Mouse (Mus musculus): Measurements from ENCODE around the gene Tmem98. TPM values are rescaled to one million over a fixed set of nuclear protein-coding genes. Genes with fewer than 3 reads are reported as not detected.
A peak's percentile ranks its signal among the peaks of the same experiment; 100 is the strongest.

The Tmem98 gene
- polyA plus RNA-seq, 1 experiment from 2014 or later = 55.4 TPM

GRCm38 (mm10) chr11:80778157-80778556 lies 31.8 kb upstream of the Tmem98 start:
- WGBS = 64% methylated on average over 6 of the region's 6 CpGs
- Histone ChIP-seq H3K27ac (no peak overlapping the region), H3K36me3 (no peaks in the 10 kb centered on the region), H3K9ac (no peak overlapping the region), H3K4me1 (0 out of 2 replicates have a peak, but pooled peaks cover 6% of the 10 kb centered on the region), H3K27me3 (replicated peaks) (0 out of 2 replicates have a peak, but pooled peaks cover 6% of the 10 kb centered on the region), H3K4me3 (no peak overlapping the region), H3K9me3 (no peaks in the 10 kb centered on the region), H3K4me2 (replicated peaks) (no peak overlapping the region)
- ATAC-seq (ENCODE audit: low FRiP score, low read depth) = no peak

- Histone ChIP-seq H3K27me3 (replicated peaks) (0 out of 2 replicates have a peak, but pooled peaks cover 6% of the 10 kb centered on the region), H3K4me3 (peak overlapping the region; percentile 69), H3K4me1 (0 out of 2 replicates have a peak, but pooled peaks cover 6% of the 10 kb centered on the region), H3K27ac (no peak overlapping the region), H3K36me3 (no peaks in the 10 kb centered on the region), H3K9me3 (no peaks in the 10 kb centered on the region), H3K9ac (peak overlapping the region; percentile 65; the same call in 1 of the 2 replicates), H3K4me2 (replicated peaks) (peak overlapping the region; percentile 80)
- no peak for ATAC-seq (ENCODE audit: low FRiP score, low read depth)
- WGBS = 3% methylated on average over 18 of the region's 18 CpGs
Measured at GRCm38 (mm10) chr11:80778916-80779526, 31.0 kb upstream of the Tmem98 start.

GRCm38 (mm10) chr11:80779527-80780344 lies 30.2 kb upstream of the Tmem98 start, which contains the start of gene Myo1d:
TSS of gene Myo1d (minus strand) at chr11:80780025.
- H3K27ac ChIP-seq = no peak within 1 kb of the TSS
- H3K9ac ChIP-seq = peak within 1 kb of the TSS; percentile 65
- WGBS = under 1% methylated on average over 76 of the region's 87 CpGs

GRCm38 (mm10) chr11:80781535-80781934 lies 28.4 kb upstream of the Tmem98 start:
- Histone ChIP-seq H3K4me3 (no peak overlapping the region), H3K4me1 (0 out of 2 replicates have a peak, but pooled peaks cover 6% of the 10 kb centered on the region), H3K36me3 (no peaks in the 10 kb centered on the region), H3K9ac (no peak overlapping the region), H3K27me3 (replicated peaks) (0 out of 2 replicates have a peak, but pooled peaks cover 6% of the 10 kb centered on the region), H3K9me3 (no peaks in the 10 kb centered on the region), H3K27ac (no peak overlapping the region), H3K4me2 (replicated peaks) (no peak overlapping the region)
- ATAC-seq (ENCODE audit: low FRiP score, low read depth) = no peak
- 97% methylated on average over 2 of the region's 2 CpGs for WGBS

More at GRCm38 (mm10) chr11:80779527-80780344, 30.2 kb upstream of the Tmem98 start, which contains the start of gene Myo1d:
- 0 out of 2 replicates have a peak, but pooled peaks cover 6% of the 10 kb centered on the region for H3K27me3 ChIP-seq (replicated peaks)
- H3K4me3 ChIP-seq = peak within 1 kb of the TSS; percentile 69
- 0 out of 2 replicates have a peak, but pooled peaks cover 6% of the 10 kb centered on the region for H3K4me1 ChIP-seq
- peak within 1 kb of the TSS; percentile 80 for H3K4me2 ChIP-seq (replicated peaks)
- no peaks in the 10 kb centered on the region for H3K36me3 ChIP-seq
- H3K9me3 ChIP-seq = no peaks in the 10 kb centered on the region
- ATAC-seq (ENCODE audit: low FRiP score, low read depth) = peak; percentile 87

GRCm38 (mm10) chr11:80783460-80783859 lies 26.5 kb upstream of the Tmem98 start:
- H3K36me3 ChIP-seq = no peaks in the 10 kb centered on the region
- 0 out of 2 replicates have a peak, but pooled peaks cover 6% of the 10 kb centered on the region for H3K4me1 ChIP-seq
- no peak overlapping the region for H3K4me2 ChIP-seq (replicated peaks)
- ATAC-seq (ENCODE audit: low FRiP score, low read depth) = no peak
- H3K9ac ChIP-seq = no peak overlapping the region
- WGBS = 77% methylated on average over 7 of the region's 7 CpGs
- H3K9me3 ChIP-seq = no peaks in the 10 kb centered on the region
- H3K27ac ChIP-seq = no peak overlapping the region
- H3K27me3 ChIP-seq (replicated peaks) = 0 out of 2 replicates have a peak, but pooled peaks cover 6% of the 10 kb centered on the region
- no peak overlapping the region for H3K4me3 ChIP-seq

- H3K27me3 ChIP-seq (replicated peaks) = 0 out of 2 replicates have a peak, but pooled peaks cover 3% of the 10 kb centered on the region
- H3K9ac ChIP-seq = no peak overlapping the region
- 0 out of 2 replicates have a peak, but pooled peaks cover 1% of the 10 kb centered on the region for H3K4me1 ChIP-seq
- 15% methylated on average over 3 of the region's 3 CpGs for WGBS
- no peaks in the 10 kb centered on the region for H3K36me3 ChIP-seq
- H3K4me3 ChIP-seq = no peak overlapping the region
- H3K27ac ChIP-seq = no peak overlapping the region
- ATAC-seq (ENCODE audit: low FRiP score, low read depth) = no peak
- H3K9me3 ChIP-seq = no peaks in the 10 kb centered on the region
- no peak overlapping the region for H3K4me2 ChIP-seq (replicated peaks)
Measured at GRCm38 (mm10) chr11:80784294-80784743, 25.7 kb upstream of the Tmem98 start.

- H3K27ac ChIP-seq = no peak overlapping the region
- H3K27me3 ChIP-seq (replicated peaks) = no peaks in the 10 kb centered on the region
- no peak overlapping the region for H3K4me2 ChIP-seq (replicated peaks)
- no peak overlapping the region for H3K4me3 ChIP-seq
- WGBS = 88% methylated on average over 5 of the region's 5 CpGs
- H3K9ac ChIP-seq = no peak overlapping the region
- no peak for ATAC-seq (ENCODE audit: low FRiP score, low read depth)
- no peaks in the 10 kb centered on the region for H3K36me3 ChIP-seq
- no peaks in the 10 kb centered on the region for H3K4me1 ChIP-seq
- no peaks in the 10 kb centered on the region for H3K9me3 ChIP-seq
Measured at GRCm38 (mm10) chr11:80785672-80786071, 24.3 kb upstream of the Tmem98 start.

GRCm38 (mm10) chr11:80789647-80790240 lies 20.2 kb upstream of the Tmem98 start:
- Histone ChIP-seq H3K4me1 (no peaks in the 10 kb centered on the region), H3K27me3 (replicated peaks) (no peaks in the 10 kb centered on the region), H3K9ac (no peak overlapping the region), H3K9me3 (no peaks in the 10 kb centered on the region), H3K36me3 (no peaks in the 10 kb centered on the region), H3K4me2 (replicated peaks) (no peak overlapping the region), H3K27ac (no peak overlapping the region), H3K4me3 (no peak overlapping the region)
- no peak for ATAC-seq (ENCODE audit: low FRiP score, low read depth)
- WGBS = 41% methylated on average over 7 of the region's 7 CpGs

- Histone ChIP-seq H3K9ac (no peak overlapping the region), H3K27me3 (replicated peaks) (no peaks in the 10 kb centered on the region), H3K27ac (no peak overlapping the region), H3K4me3 (no peak overlapping the region), H3K4me1 (no peaks in the 10 kb centered on the region), H3K36me3 (no peaks in the 10 kb centered on the region), H3K9me3 (no peaks in the 10 kb centered on the region), H3K4me2 (replicated peaks) (no peak overlapping the region)
- 67% methylated on average over 3 of the region's 3 CpGs for WGBS
- ATAC-seq (ENCODE audit: low FRiP score, low read depth) = no peak
Measured at GRCm38 (mm10) chr11:80790413-80790812, 19.6 kb upstream of the Tmem98 start.

- no peaks in the 10 kb centered on the region for H3K4me1 ChIP-seq
- H3K4me2 ChIP-seq (replicated peaks) = no peak overlapping the region
- H3K36me3 ChIP-seq = no peaks in the 10 kb centered on the region
- no peak overlapping the region for H3K9ac ChIP-seq
- H3K9me3 ChIP-seq = no peaks in the 10 kb centered on the region
- no peaks in the 10 kb centered on the region for H3K27me3 ChIP-seq (replicated peaks)
- no peak for ATAC-seq (ENCODE audit: low FRiP score, low read depth)
- no peak overlapping the region for H3K4me3 ChIP-seq
- H3K27ac ChIP-seq = no peak overlapping the region
- WGBS = 78% methylated on average over 3 of the region's 3 CpGs
Measured at GRCm38 (mm10) chr11:80791677-80792432, 18.1 kb upstream of the Tmem98 start.

GRCm38 (mm10) chr11:80793386-80793785 lies 16.6 kb upstream of the Tmem98 start:
- H3K27me3 ChIP-seq (replicated peaks) = no peaks in the 10 kb centered on the region
- H3K9me3 ChIP-seq = no peaks in the 10 kb centered on the region
- WGBS = 90% methylated on average over 4 of the region's 4 CpGs
- no peak overlapping the region for H3K4me2 ChIP-seq (replicated peaks)
- no peak for ATAC-seq (ENCODE audit: low FRiP score, low read depth)
- no peak overlapping the region for H3K27ac ChIP-seq
- H3K4me1 ChIP-seq = no peaks in the 10 kb centered on the region
- no peak overlapping the region for H3K4me3 ChIP-seq
- no peak overlapping the region for H3K9ac ChIP-seq
- no peaks in the 10 kb centered on the region for H3K36me3 ChIP-seq

Data from neural tube, embryonic 12.5 days (tissue).